Mouse (Mus musculus) liver, adult 2 months (tissue): ENCODE results near the gene Prickle2. TPM values are rescaled to one million over a fixed set of nuclear protein-coding genes. Genes with fewer than 3 reads are reported as not detected.

Source experiments
- DNase-seq: peaks from one replicate; pipeline ENCODE4 v3.0.0-alpha.2; 2011; ENCODE audit warnings: low read depth, low spot score; ENCODE audit errors: extremely low read depth
- H3K27ac ChIP-seq: fragments of 200-500 bp; replicated peaks from 2 replicates; pipeline ENCODE4 v1.5.1; 2012; ENCODE audit warnings: low read depth, mild to moderate bottlenecking, control low read depth, inconsistent platforms, low read length; ENCODE audit not compliant: insufficient read depth
- H3K27me3 ChIP-seq: fragments of 200-500 bp; 2 replicates; pipeline ENCODE4 v1.6.1; 2012; ENCODE audit warnings: mild to moderate bottlenecking, moderate library complexity, low read length, inconsistent platforms; ENCODE audit not compliant: control insufficient read depth, insufficient read depth
- H3K36me3 ChIP-seq: fragments of 200-500 bp; 2 replicates; pipeline ENCODE4 v1.6.1; 2012; ENCODE audit warnings: low read length, inconsistent platforms; ENCODE audit not compliant: control insufficient read depth, insufficient read depth
- H3K4me1 ChIP-seq: fragments of 200-500 bp; 2 replicates; pipeline ENCODE4 v1.6.1; 2011; ENCODE audit warnings: low read length; ENCODE audit not compliant: control insufficient read depth, insufficient read depth
- H3K4me3 ChIP-seq: fragments of 200-500 bp; 2 replicates; pipeline ENCODE4 v1.5.1; 2011; ENCODE audit warnings: low read depth, mild to moderate bottlenecking, control low read depth, low read length, moderate library complexity; ENCODE audit not compliant: insufficient read depth
- H3K79me2 ChIP-seq: fragments of 200-500 bp; 2 replicates; pipeline ENCODE4 v1.6.1; 2012; ENCODE audit warnings: inconsistent platforms, mild to moderate bottlenecking, low read length, moderate library complexity; ENCODE audit not compliant: control insufficient read depth, insufficient read depth
- H3K9ac ChIP-seq: fragments of 200-500 bp; 2 replicates; pipeline ENCODE4 v1.6.1; 2012; ENCODE audit warnings: low read depth, mild to moderate bottlenecking, control low read depth, inconsistent platforms, low read length
- CTCF ChIP-seq: fragments of 200-500 bp; IDR thresholded peaks from 2 replicates; pipeline ENCODE4 v1.5.1; 2011; ENCODE audit warnings: low read depth, low read length, control low read depth
- POLR2A ChIP-seq: fragments of 200-500 bp; IDR thresholded peaks from 2 replicates; pipeline ENCODE4 v1.6.1; 2011; ENCODE audit warnings: low read length, control low read depth; ENCODE audit not compliant: insufficient read depth; ENCODE audit errors: extremely low read depth
- WGBS: fragments of 180-500 bp; shearing (Covaris S2); methylation state at CpG from one replicate; pipeline ENCODE4 v1.1.7; 2018; 5-methylcytosine and 5-hydroxymethylcytosine counted together
- polyA plus RNA-seq: library from polyadenylated mRNA; depleted of rRNA; stranded (reverse); fragments of >200 nt; gene quantifications from 2 replicates; pipeline ENCODE4 v1.2.3, GENCODE M21; 2012
- total RNA-seq: library from RNA; depleted of rRNA; stranded (reverse); fragments of >200 nt; gene quantifications from 2 replicates; pipeline ENCODE4 v1.2.3, GENCODE M21; 2014

Prickle2 gene
- total and polyA plus RNA-seq, 2 experiments: 0.42 to 1.1 TPM

DNA sequence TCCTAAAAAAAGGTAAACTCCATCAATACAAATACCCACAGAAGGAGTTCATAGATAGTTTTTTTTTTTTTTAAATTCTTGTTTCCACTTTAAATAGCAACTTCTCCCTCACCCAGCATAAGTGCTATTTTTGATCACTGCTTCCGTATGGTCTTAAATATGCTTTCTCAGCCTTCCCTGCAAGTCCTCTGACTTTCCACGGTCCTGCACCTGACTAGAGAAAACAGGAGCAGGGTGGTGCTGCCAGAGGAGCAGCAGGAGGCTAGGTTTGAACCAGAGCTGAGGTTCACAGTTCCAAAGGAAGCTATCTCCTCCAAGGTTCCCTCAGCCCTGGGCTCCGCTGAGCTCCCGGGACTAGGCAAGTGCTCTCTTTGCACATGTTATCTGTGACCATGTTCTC lies 310.4 kb downstream of the Prickle2 start:
- H3K27ac ChIP-seq: no peak overlapping the region
- H3K36me3 ChIP-seq: no peaks in the 10 kb centered on the region
- H3K4me3 ChIP-seq: no peak overlapping the region
- DNase-seq: no peak
- no peak overlapping the region for H3K9ac ChIP-seq
- no peaks in the 10 kb centered on the region for H3K4me1 ChIP-seq
- TF ChIP-seq CTCF (no peak), POLR2A (no peak)
- H3K79me2 ChIP-seq: no peaks in the 10 kb centered on the region
- WGBS: 26% methylated on average over 4 of the region's 4 CpGs
- H3K27me3 ChIP-seq: no peaks in the 10 kb centered on the region

DNA sequence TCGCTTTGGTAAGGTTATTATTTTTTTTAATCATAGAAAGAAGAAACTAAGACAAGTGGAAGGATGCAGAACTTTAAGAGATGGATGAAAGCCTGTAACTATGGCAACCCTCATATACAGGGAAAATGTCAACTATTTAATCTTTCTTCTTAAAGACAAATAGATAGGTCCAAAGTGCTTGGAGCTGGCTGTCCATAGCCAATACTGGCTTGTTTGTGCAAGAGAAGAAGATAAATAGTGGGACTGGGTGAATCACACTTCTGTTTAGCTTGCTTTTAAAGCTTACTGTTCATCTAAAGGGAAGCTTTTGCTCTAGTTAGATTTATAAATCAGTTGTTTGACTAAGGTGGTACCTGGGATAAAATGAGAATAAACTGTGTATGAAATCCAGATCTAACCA lies 310.8 kb downstream of the Prickle2 start:
- no peak for DNase-seq
- no peak overlapping the region for H3K4me3 ChIP-seq
- H3K4me1 ChIP-seq: no peaks in the 10 kb centered on the region
- no peaks in the 10 kb centered on the region for H3K27me3 ChIP-seq
- H3K36me3 ChIP-seq: no peaks in the 10 kb centered on the region
- no peak overlapping the region for H3K27ac ChIP-seq
- 55% methylated on average over 1 of the region's 1 CpGs for WGBS
- no peak overlapping the region for H3K9ac ChIP-seq
- H3K79me2 ChIP-seq: no peaks in the 10 kb centered on the region
- TF ChIP-seq CTCF (no peak), POLR2A (no peak)

DNA sequence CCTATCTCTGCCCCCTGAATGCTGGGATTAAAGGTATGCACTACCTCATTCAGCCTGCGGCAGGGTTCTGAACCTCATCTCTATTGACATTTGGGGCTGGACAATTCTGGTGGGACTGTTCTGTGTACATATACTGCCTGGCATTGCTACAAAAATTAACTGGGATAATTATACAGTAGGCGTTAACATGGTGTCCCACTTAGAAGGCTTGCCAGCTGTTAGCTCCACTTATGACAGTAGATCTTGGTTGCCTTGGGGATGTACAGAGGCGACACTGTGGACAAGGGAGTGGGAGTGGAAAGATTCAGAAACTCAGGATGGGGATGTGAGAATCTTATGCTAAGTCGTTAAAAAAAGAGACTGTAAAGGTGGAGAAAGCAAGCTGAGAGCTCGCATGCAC lies 311.3 kb downstream of the Prickle2 start:
- DNase-seq: no peak
- 51% methylated on average over 5 of the region's 5 CpGs for WGBS
- Histone ChIP-seq H3K27ac (no peak overlapping the region), H3K4me3 (no peak overlapping the region), H3K4me1 (no peaks in the 10 kb centered on the region), H3K36me3 (no peaks in the 10 kb centered on the region), H3K27me3 (no peaks in the 10 kb centered on the region), H3K9ac (no peak overlapping the region), H3K79me2 (no peaks in the 10 kb centered on the region)
- TF ChIP-seq POLR2A: no peak
- TF ChIP-seq CTCF: no peak

DNA sequence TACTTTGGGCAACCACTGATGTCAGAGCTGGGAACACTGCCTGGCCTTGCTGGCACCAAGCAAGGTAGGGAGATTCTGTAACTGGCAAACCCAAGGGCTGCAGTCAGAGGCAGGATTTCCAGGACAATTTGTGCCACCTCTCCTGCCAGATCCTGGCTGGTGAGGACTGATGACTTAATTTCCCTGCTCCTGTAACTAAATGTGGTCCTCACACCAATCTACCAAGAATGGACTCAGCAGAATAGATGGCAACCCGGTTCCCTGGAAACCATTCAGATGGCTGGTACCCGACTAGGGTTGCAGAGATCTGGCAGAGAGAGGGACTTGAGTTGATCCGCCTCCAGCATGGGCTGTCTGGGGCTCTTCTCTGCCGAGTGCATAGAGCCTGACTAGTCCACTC lies 315.6 kb downstream of the Prickle2 start:
- no peaks in the 10 kb centered on the region for H3K27me3 ChIP-seq
- no peaks in the 10 kb centered on the region for H3K79me2 ChIP-seq
- DNase-seq: no peak
- no peaks in the 10 kb centered on the region for H3K36me3 ChIP-seq
- 86% methylated on average over 4 of the region's 4 CpGs for WGBS
- H3K9ac ChIP-seq: no peak overlapping the region
- TF ChIP-seq POLR2A (no peak), CTCF (no peak)
- no peaks in the 10 kb centered on the region for H3K4me1 ChIP-seq
- H3K4me3 ChIP-seq: no peak overlapping the region
- H3K27ac ChIP-seq: no peak overlapping the region

DNA sequence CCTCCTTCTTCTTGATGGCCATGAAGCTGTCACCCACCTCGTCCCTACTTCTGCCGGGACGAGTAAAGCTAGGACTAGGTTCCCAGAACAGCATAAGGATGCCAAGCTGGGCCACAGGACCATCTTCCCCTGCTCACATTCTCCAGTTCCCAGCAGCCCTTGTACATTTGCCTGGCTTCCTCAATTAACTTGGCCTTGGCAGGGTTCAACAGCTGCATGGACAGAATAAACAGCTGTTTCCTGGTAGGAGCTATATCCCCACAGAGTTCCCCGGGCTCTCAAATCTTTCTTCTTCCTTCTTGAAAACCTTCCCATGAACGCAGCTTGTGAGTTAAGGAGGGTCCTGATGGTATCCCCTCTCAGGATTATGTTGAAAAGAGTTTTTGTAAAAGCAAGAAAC lies 317.3 kb downstream of the Prickle2 start:
- H3K9ac ChIP-seq: no peak overlapping the region
- H3K36me3 ChIP-seq: no peaks in the 10 kb centered on the region
- 77% methylated on average over 5 of the region's 5 CpGs for WGBS
- no peak overlapping the region for H3K27ac ChIP-seq
- H3K4me1 ChIP-seq: no peaks in the 10 kb centered on the region
- peak; percentile 2 for DNase-seq
- H3K4me3 ChIP-seq: no peak overlapping the region
- TF ChIP-seq POLR2A (no peak), CTCF (no peak)
- H3K79me2 ChIP-seq: no peaks in the 10 kb centered on the region
- no peaks in the 10 kb centered on the region for H3K27me3 ChIP-seq

DNA sequence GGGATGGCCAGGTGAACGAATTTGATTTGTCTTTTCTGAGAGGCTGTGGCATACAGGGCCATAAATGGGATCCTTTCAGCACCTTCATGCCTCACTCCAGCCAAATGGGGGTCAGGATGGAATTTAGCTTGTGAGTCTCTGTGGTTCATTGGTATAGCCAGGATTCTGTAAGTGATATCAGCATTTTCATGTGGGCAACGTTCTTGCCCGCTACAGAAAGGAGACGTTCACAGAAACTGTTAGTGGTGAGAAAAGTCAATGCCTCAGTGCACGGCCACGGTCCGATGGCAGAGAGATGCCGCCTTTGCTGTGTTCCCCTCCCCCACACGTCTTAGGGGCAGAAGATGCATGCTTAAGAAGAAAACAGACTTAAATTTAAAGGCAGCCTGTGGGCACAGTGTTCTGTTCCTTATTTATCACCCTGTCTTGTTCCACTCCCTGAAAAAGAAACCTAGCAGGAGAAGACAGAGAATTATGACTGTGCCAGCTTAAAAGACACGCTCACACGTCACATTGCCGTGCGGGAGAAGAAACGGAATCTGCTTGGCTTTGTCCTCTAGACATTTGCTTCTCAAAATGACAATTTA lies 322.7 kb downstream of the Prickle2 start:
- 88% methylated on average over 14 of the region's 14 CpGs for WGBS
- Histone ChIP-seq H3K36me3 (no peaks in the 10 kb centered on the region; the same call in 1 of the 2 replicates), H3K9ac (no peak overlapping the region), H3K27me3 (no peaks in the 10 kb centered on the region), H3K4me3 (no peak overlapping the region), H3K27ac (no peak overlapping the region), H3K4me1 (no peaks in the 10 kb centered on the region), H3K79me2 (no peaks in the 10 kb centered on the region)
- DNase-seq: no peak
- TF ChIP-seq CTCF: no peak
- TF ChIP-seq POLR2A: no peak
